Mouse (Mus musculus): ENCODE data around the gene Bcl3. TPM values are rescaled to one million over a fixed set of nuclear protein-coding genes. Genes with fewer than 3 reads are reported as not detected.
A peak's percentile ranks its signal among the peaks of the same experiment; 100 is the strongest.

Bcl3 gene
- total and polyA plus RNA-seq, 3 experiments, result 3.2 to 25.2 (median 15.8) TPM

DNA sequence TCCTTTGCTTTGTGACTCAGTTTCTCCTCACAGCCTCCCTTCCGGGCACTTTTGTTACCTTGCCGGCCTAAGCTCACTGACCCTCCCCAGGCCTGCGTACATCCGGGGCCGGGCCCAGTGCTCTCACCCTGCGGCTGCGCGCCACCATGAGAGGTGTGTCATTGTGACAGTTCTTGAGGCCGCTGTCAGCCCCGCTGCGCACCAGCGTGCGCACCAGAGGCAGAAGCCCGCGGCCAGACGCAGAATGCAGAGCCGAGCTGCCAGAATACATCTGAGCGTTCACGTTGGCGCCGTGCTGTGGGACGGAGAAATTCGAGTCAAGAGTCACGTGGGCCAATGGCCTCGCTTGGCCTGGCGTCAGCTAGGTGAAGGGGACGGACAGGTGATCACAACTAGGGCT, 13.2 kb downstream of the Bcl3 start:
- no peak overlapping the region for H3K27ac ChIP-seq (ENCODE audit: insufficient read depth, low read depth)
- in situ Hi-C loops (cut with MboI; ENCODE audit: low pct_ligation_motif_present, low pct_unique_long_range_greater_than_20kb, low sequenced_read_pairs), result no loop called here
- H3K27me3 ChIP-seq (replicated peaks), result no peaks in the 10 kb centered on the region
- peaks cover 23 to 45% of the 10 kb centered on the region in 2 experiments for H3K4me1 ChIP-seq (ENCODE audit: control insufficient read depth in 1 of 2, insufficient read depth in 2 of 2)
- no peak for DNase-seq (ENCODE audit: extremely low read depth)
- no peak overlapping the region for H3K4me3 ChIP-seq (replicated peaks in 1 of 3; ENCODE audit: low read depth in 2 of 3, low read length in 2 of 3, poor library complexity in 1 of 3)
- no peak for TF ChIP-seq USF1 (IDR thresholded peaks at IDR 0.05; ENCODE audit: low read depth, low read length)
- TF ChIP-seq MAX (IDR thresholded peaks at IDR 0.05; ENCODE audit: low read length), result no peak
- TF ChIP-seq ZNF384 (IDR thresholded peaks at IDR 0.05; ENCODE audit: low read depth, low read length), result no peak
- TF ChIP-seq MYC (IDR thresholded peaks at IDR 0.05; ENCODE audit: low read depth, low read length), result no peak
- 0 out of 2 replicates have a peak, but pooled peaks cover under 1% of the 10 kb centered on the region for H3K79me2 ChIP-seq (replicated peaks; ENCODE audit: control insufficient read depth, extremely low read depth, insufficient read depth, poor library complexity, severe bottlenecking)
- peaks cover 63 to 80% of the 10 kb centered on the region in 2 experiments for H3K36me3 ChIP-seq (replicated peaks in 1 of 2; ENCODE audit: control insufficient read depth in 1 of 2, insufficient read depth in 1 of 2, low read length in 1 of 2)
- no peak overlapping the region for H3K4me2 ChIP-seq (ENCODE audit: insufficient read depth, low read depth, poor library complexity, severe bottlenecking)
- dilution Hi-C loops (cut with MboI; ENCODE audit: extremely low pct_ligation_motif_present, extremely low pct_unique_long_range_greater_than_20kb, low sequenced_read_pairs), result no loop called here
- H3K9me3 ChIP-seq (replicated peaks; ENCODE audit: low read length), result peaks cover 12% of the 10 kb centered on the region
- H3K9ac ChIP-seq (ENCODE audit: insufficient read depth, low read depth), result no peak overlapping the region

DNA sequence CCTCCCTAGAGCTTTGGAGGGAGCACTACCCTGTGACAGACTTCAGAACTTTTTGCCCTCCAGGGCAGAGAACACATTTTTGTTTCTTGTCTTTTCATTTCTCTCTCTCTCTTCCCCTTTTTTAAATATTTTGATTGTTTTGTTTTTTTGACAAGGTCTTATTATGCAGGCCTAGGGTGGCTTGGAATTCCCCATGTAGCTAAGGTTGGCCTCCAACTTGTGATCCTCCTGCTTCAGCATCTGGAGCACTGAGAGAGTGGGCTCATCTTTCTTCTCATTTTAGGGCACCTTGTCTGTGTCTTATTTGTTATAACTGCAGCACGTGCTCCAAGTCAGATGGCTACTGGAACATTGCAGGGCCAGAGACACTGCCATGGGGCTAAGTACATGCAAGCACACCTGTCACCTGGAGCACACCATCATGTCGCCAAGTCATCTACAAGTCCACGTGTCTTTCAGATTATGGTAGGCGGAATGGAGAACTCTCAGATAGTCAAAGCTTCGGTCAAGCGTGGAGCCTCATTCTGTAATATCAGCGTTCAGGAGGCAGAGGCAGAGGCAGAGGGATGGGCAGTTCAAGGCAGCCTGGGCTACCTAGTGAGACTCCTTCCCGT, 16.1 kb downstream of the Bcl3 start:
- H3K4me3 ChIP-seq (replicated peaks in 1 of 3; ENCODE audit: low read depth in 2 of 3, low read length in 2 of 3, poor library complexity in 1 of 3), result peak overlapping the region in 1 of 3 experiments; percentile 27
- H3K79me2 ChIP-seq (replicated peaks; ENCODE audit: control insufficient read depth, extremely low read depth, insufficient read depth, poor library complexity, severe bottlenecking), result no peaks in the 10 kb centered on the region
- in situ Hi-C loops (cut with MboI; ENCODE audit: low pct_ligation_motif_present, low pct_unique_long_range_greater_than_20kb, low sequenced_read_pairs), result no loop called here
- H3K9me3 ChIP-seq (replicated peaks; ENCODE audit: low read length), result peaks cover 12% of the 10 kb centered on the region
- H3K4me1 ChIP-seq (ENCODE audit: control insufficient read depth in 1 of 2, insufficient read depth in 2 of 2), result peaks cover 17 to 34% of the 10 kb centered on the region in 2 experiments
- no peak overlapping the region for H3K4me2 ChIP-seq (ENCODE audit: insufficient read depth, low read depth, poor library complexity, severe bottlenecking)
- no peak overlapping the region for H3K9ac ChIP-seq (ENCODE audit: insufficient read depth, low read depth)
- no peaks in the 10 kb centered on the region for H3K27me3 ChIP-seq (replicated peaks)
- peak; percentile 48; the same call in 1 of the 2 replicates for TF ChIP-seq BHLHE40 (IDR thresholded peaks at IDR 0.05; ENCODE audit: low read depth, low read length)
- TF ChIP-seq IRF4 (IDR thresholded peaks at IDR 0.05; ENCODE audit: low read depth, low read length), result no peak
- peak; percentile 20; the same call in 1 of the 2 replicates for TF ChIP-seq POLR2A (IDR thresholded peaks at IDR 0.05; ENCODE audit: low read depth, low read length)
- no peak for TF ChIP-seq USF2 (conservative IDR thresholded peaks at IDR 0.05; ENCODE audit: low read depth, low read length)
- TF ChIP-seq JUND (conservative IDR thresholded peaks at IDR 0.05; ENCODE audit: low read depth, low read length), result no peak
- TF ChIP-seq MEF2A (IDR thresholded peaks at IDR 0.05; ENCODE audit: borderline replicate concordance, low read depth, low read length), result no peak
- TF ChIP-seq ZNF384 (IDR thresholded peaks at IDR 0.05; ENCODE audit: low read depth, low read length), result 0 out of 2 replicates have a peak, but pooled peaks have one; percentile 21
- TF ChIP-seq MAX (IDR thresholded peaks at IDR 0.05; ENCODE audit: low read length), result peak; percentile 67; the same call in 1 of the 2 replicates
- 0 out of 2 replicates have a peak, but pooled peaks have one; percentile 24 for TF ChIP-seq EP300 (IDR thresholded peaks at IDR 0.05; ENCODE audit: low read length)
- no peak for TF ChIP-seq MYC (IDR thresholded peaks at IDR 0.05; ENCODE audit: low read depth, low read length)
- no peak for TF ChIP-seq NRF1 (IDR thresholded peaks at IDR 0.05; ENCODE audit: low read depth, low read length)
- 0 out of 2 replicates have a peak, but pooled peaks have one; percentile 17 for TF ChIP-seq TCF12 (IDR thresholded peaks at IDR 0.05; ENCODE audit: low read depth, low read length)
- no peak for DNase-seq (ENCODE audit: extremely low read depth)
- dilution Hi-C loops (cut with MboI; ENCODE audit: extremely low pct_ligation_motif_present, extremely low pct_unique_long_range_greater_than_20kb, low sequenced_read_pairs), result no loop called here
- peak overlapping the region; percentile 72 for H3K27ac ChIP-seq (ENCODE audit: insufficient read depth, low read depth)
- peaks cover 42 to 51% of the 10 kb centered on the region in 2 experiments for H3K36me3 ChIP-seq (replicated peaks in 1 of 2; ENCODE audit: control insufficient read depth in 1 of 2, insufficient read depth in 1 of 2, low read length in 1 of 2)

Measured in CH12.LX (cell line).